26 mouse cellular contexts compared by ENCODE assay signal in genomic region chr7:97108119-97108518, GRCm38 (mm10).
"Had no signal": no experiment of that assay in that cellular context is flagged by ENCODE, and none has a peak within 500 bp of the region (broad histone marks: within the 10 kb centered on the region; RNA-seq: fewer than 3 reads in every experiment).

No protein-coding gene starts in this region.

- H3K9ac ChIP-seq: heart, embryonic 13.5 days; heart, embryonic 15.5 days; hindbrain, embryonic 13.5 days; hindbrain, embryonic 15.5 days; limb, embryonic 12.5 days; liver, embryonic 13.5 days had no signal

- H3K27me3 ChIP-seq: heart, embryonic 13.5 days; heart, embryonic 15.5 days; hindbrain, embryonic 13.5 days; hindbrain, embryonic 15.5 days; limb, embryonic 12.5 days; liver, embryonic 13.5 days had no signal

- H3K4me3 ChIP-seq: heart, adult 2 months; heart, embryonic 13.5 days; heart, embryonic 15.5 days; hindbrain, embryonic 13.5 days; hindbrain, embryonic 15.5 days; layer of hippocampus, adult 2 months; left cerebral cortex, adult 2 months; limb, embryonic 10.5 days; limb, embryonic 12.5 days; liver, embryonic 13.5 days had no signal

- H3K9me3 ChIP-seq: heart, embryonic 13.5 days; heart, embryonic 15.5 days; hindbrain, embryonic 13.5 days; hindbrain, embryonic 15.5 days; limb, embryonic 10.5 days; limb, embryonic 12.5 days; liver, embryonic 13.5 days had no signal

- H3K4me1 ChIP-seq: hindbrain, embryonic 13.5 days; hindbrain, embryonic 15.5 days; limb, embryonic 10.5 days; limb, embryonic 12.5 days had no signal

- H3K36me3 ChIP-seq: heart, embryonic 13.5 days; heart, embryonic 15.5 days; hindbrain, embryonic 13.5 days; hindbrain, embryonic 15.5 days; limb, embryonic 10.5 days; limb, embryonic 12.5 days; liver, embryonic 13.5 days had no signal

- H3K27ac ChIP-seq: heart, adult 2 months; heart, embryonic 13.5 days; heart, embryonic 15.5 days; hindbrain, embryonic 13.5 days; hindbrain, embryonic 15.5 days; hindbrain, postnatal 0 days; layer of hippocampus, adult 2 months; left cerebral cortex, adult 2 months; limb, embryonic 10.5 days; limb, embryonic 12.5 days; liver, embryonic 13.5 days had no signal

- DNase-seq: gastrocnemius, postnatal 10 days; gastrocnemius, postnatal 25 days; heart, adult 11 months; heart, adult 2 months; heart, postnatal 14 days; heart, postnatal 36 days; kidney, adult 11 months; kidney, adult 2 months; kidney, adult 9 months; kidney, postnatal 10 days; kidney, postnatal 25 days; kidney, postnatal 4 days; liver; liver, embryonic 13.5 days had no signal

- ATAC-seq: hindbrain, postnatal 0 days; intestine, embryonic 16.5 days had no signal

- H3K4me2 ChIP-seq: heart, embryonic 11.5 days; heart, embryonic 13.5 days; heart, embryonic 15.5 days; hindbrain, embryonic 13.5 days; hindbrain, embryonic 15.5 days; limb, embryonic 12.5 days; liver, embryonic 11.5 days; liver, embryonic 13.5 days had no signal
